Mouse (Mus musculus) MEL (cell line): ENCODE data around the gene Pde10a. TPM values are rescaled to one million over a fixed set of nuclear protein-coding genes. Genes with fewer than 3 reads are reported as not detected.

Experiments
- DNase-seq: peaks from one replicate; pipeline ENCODE4 v3.0.0; 2011; ENCODE audit warnings: low read depth, low spot score
- H3K27ac ChIP-seq: 2 replicates; pipeline ENCODE4 v1.5.1; 2012; ENCODE audit warnings: low read depth, mild to moderate bottlenecking, control low read depth, low read length, moderate library complexity; ENCODE audit not compliant: control insufficient read depth
- H3K27me3 ChIP-seq, 2 experiments: fragments of 150-350 bp in 1 of 2; sonication (generic) in 1 of 2; 2 replicates each; pipeline ENCODE4 v1.6.1; 2012; ENCODE audit warnings: low read length in 2 of 2, mild to moderate bottlenecking in 2 of 2, improper control_type of control experiment in 1 of 2, moderate library complexity in 1 of 2; ENCODE audit not compliant: insufficient read depth in 2 of 2, control insufficient read depth in 1 of 2
- H3K36me3 ChIP-seq, 2 experiments: 2 replicates each; pipeline ENCODE4 v1.6.1; 2012 to 2014; ENCODE audit warnings: low read length in 2 of 2, improper control_type of control experiment in 1 of 2, inconsistent platforms in 1 of 2, mild to moderate bottlenecking in 1 of 2; ENCODE audit not compliant: insufficient read depth in 2 of 2, control insufficient read depth in 1 of 2
- H3K4me1 ChIP-seq, 2 experiments: fragments of 150-350 bp in 1 of 2; sonication (generic) in 1 of 2; 2 replicates each; pipeline ENCODE4 v1.6.1; 2012; ENCODE audit warnings: low read length in 2 of 2, improper control_type of control experiment in 1 of 2, mild to moderate bottlenecking in 1 of 2; ENCODE audit not compliant: insufficient read depth in 2 of 2, control insufficient read depth in 1 of 2
- H3K4me3 ChIP-seq, 2 experiments: fragments of 150-350 bp in 1 of 2; sonication (generic) in 1 of 2; 2 replicates each; pipeline ENCODE4 v1.5.1; 2012; ENCODE audit warnings: low read depth in 2 of 2, low read length in 2 of 2, mild to moderate bottlenecking in 2 of 2, moderate library complexity in 2 of 2, control low read depth in 1 of 2, improper control_type of control experiment in 1 of 2; ENCODE audit not compliant: control insufficient read depth in 1 of 2, insufficient read depth in 1 of 2
- H3K79me2 ChIP-seq: 2 replicates; pipeline ENCODE4 v1.6.1; 2012; ENCODE audit warnings: mild to moderate bottlenecking, low read length, moderate library complexity; ENCODE audit not compliant: control insufficient read depth, poor library complexity, insufficient read depth
- H3K9ac ChIP-seq: 2 replicates; pipeline ENCODE4 v1.6.1; 2012; ENCODE audit warnings: low read depth, mild to moderate bottlenecking, control low read depth, low read length, moderate library complexity; ENCODE audit not compliant: control insufficient read depth, poor library complexity, severe bottlenecking
- H3K9me3 ChIP-seq: fragments of 150-350 bp; sonication (generic); replicated peaks from 2 replicates; pipeline ENCODE4 v1.6.1; 2012; ENCODE audit warnings: mild to moderate bottlenecking, low read length, improper control_type of control experiment, moderate library complexity; ENCODE audit not compliant: insufficient read depth
- CHD1 ChIP-seq: IDR thresholded peaks from 2 replicates; pipeline ENCODE4 v1.6.1; 2012; ENCODE audit warnings: low read depth, mild to moderate bottlenecking, inconsistent platforms, low read length, improper control_type of control experiment
- CHD2 ChIP-seq: IDR thresholded peaks from 2 replicates; pipeline ENCODE4 v1.6.1; 2011; ENCODE audit warnings: low read length, improper control_type of control experiment
- CTCF ChIP-seq, 3 experiments: IDR thresholded peaks in 2 of 3; conservative IDR thresholded peaks in 1 of 3; 2 replicates each; pipeline ENCODE4 v1.5.1; 2011 to 2012; ENCODE audit warnings: low read length in 3 of 3, low read depth in 2 of 3, mild to moderate bottlenecking in 2 of 3, improper control_type of control experiment in 1 of 3, inconsistent platforms in 1 of 3, mixed read lengths in 1 of 3, moderate library complexity in 1 of 3; ENCODE audit not compliant: control insufficient read depth in 1 of 3, insufficient read depth in 1 of 3, poor library complexity in 1 of 3, severe bottlenecking in 1 of 3
- ELF1 ChIP-seq: IDR thresholded peaks from 2 replicates; pipeline ENCODE4 v1.6.1; 2014; ENCODE audit warnings: low read depth, mild to moderate bottlenecking, inconsistent platforms, low read length, improper control_type of control experiment, moderate library complexity
- ETS1 ChIP-seq: IDR thresholded peaks from 2 replicates; pipeline ENCODE4 v1.6.1; 2012; ENCODE audit warnings: low read depth, mild to moderate bottlenecking, inconsistent platforms, low read length, improper control_type of control experiment, moderate library complexity
- HCFC1 ChIP-seq: IDR thresholded peaks from 2 replicates; pipeline ENCODE4 v1.6.1; 2012; ENCODE audit warnings: low read depth, mild to moderate bottlenecking, inconsistent platforms, low read length, improper control_type of control experiment, moderate library complexity
- JUND ChIP-seq: IDR thresholded peaks from 2 replicates; pipeline ENCODE4 v1.6.1; 2011; ENCODE audit warnings: low read depth, mild to moderate bottlenecking, improper control_type of control experiment, low read length
- MAX ChIP-seq: IDR thresholded peaks from 2 replicates; pipeline ENCODE4 v1.6.1; 2011; ENCODE audit warnings: low read length, improper control_type of control experiment
- MAZ ChIP-seq: IDR thresholded peaks from 2 replicates; pipeline ENCODE4 v1.6.1; 2012; ENCODE audit warnings: low read depth, mild to moderate bottlenecking, inconsistent platforms, low read length, improper control_type of control experiment
- MEF2A ChIP-seq: IDR thresholded peaks from 2 replicates; pipeline ENCODE4 v1.6.1; 2014; ENCODE audit warnings: low read depth, mild to moderate bottlenecking, inconsistent platforms, low read length, improper control_type of control experiment; ENCODE audit not compliant: poor library complexity, insufficient replicate concordance, severe bottlenecking; ENCODE audit errors: extremely low read depth
- MYB ChIP-seq: IDR thresholded peaks from 2 replicates; pipeline ENCODE4 v1.6.1; 2011; ENCODE audit warnings: mild to moderate bottlenecking, low read depth, low read length, improper control_type of control experiment
- NELFE ChIP-seq: IDR thresholded peaks from 2 replicates; pipeline ENCODE4 v1.6.1; 2011; ENCODE audit warnings: low read depth, low read length, improper control_type of control experiment
- POLR2A ChIP-seq, 2 experiments: IDR thresholded peaks; 2 replicates each; pipeline ENCODE4 v1.6.1; 2011 to 2012; ENCODE audit warnings: low read length in 2 of 2, mild to moderate bottlenecking in 2 of 2, control low read depth in 1 of 2, improper control_type of control experiment in 1 of 2, low read depth in 1 of 2, moderate library complexity in 1 of 2; ENCODE audit not compliant: control insufficient read depth in 1 of 2, insufficient read depth in 1 of 2, poor library complexity in 1 of 2
- POLR2AphosphoS5 ChIP-seq: IDR thresholded peaks from 2 replicates; pipeline ENCODE4 v1.6.1; 2012; ENCODE audit warnings: low read depth, borderline replicate concordance, mild to moderate bottlenecking, inconsistent platforms, low read length, moderate library complexity, mixed read lengths
- RCOR1 ChIP-seq: IDR thresholded peaks from 2 replicates; pipeline ENCODE4 v1.6.1; 2012; ENCODE audit warnings: low read depth, mild to moderate bottlenecking, inconsistent platforms, low read length, improper control_type of control experiment
- SMC3 ChIP-seq: IDR thresholded peaks from 2 replicates; pipeline ENCODE4 v1.6.1; 2011; ENCODE audit warnings: low read depth, low read length, improper control_type of control experiment
- TAL1 ChIP-seq: IDR thresholded peaks from 2 replicates; pipeline ENCODE4 v1.6.1; 2012; ENCODE audit warnings: mild to moderate bottlenecking, inconsistent platforms, low read length, moderate library complexity, mixed read lengths
- TBP ChIP-seq: IDR thresholded peaks from 2 replicates; pipeline ENCODE4 v1.8.0; 2011; ENCODE audit warnings: low read depth, low read length, improper control_type of control experiment
- UBTF ChIP-seq: IDR thresholded peaks from 2 replicates; pipeline ENCODE4 v1.6.1; 2012; ENCODE audit warnings: low read depth, mild to moderate bottlenecking, inconsistent platforms, low read length, improper control_type of control experiment, moderate library complexity, borderline replicate concordance; ENCODE audit not compliant: insufficient read depth
- USF2 ChIP-seq, 2 experiments: IDR thresholded peaks; 2 replicates each; pipeline ENCODE4 v1.6.1; 2011 to 2012; ENCODE audit warnings: improper control_type of control experiment in 2 of 2, low read length in 2 of 2, borderline replicate concordance in 1 of 2, inconsistent platforms in 1 of 2, low read depth in 1 of 2, mild to moderate bottlenecking in 1 of 2; ENCODE audit not compliant: insufficient read depth in 1 of 2
- ZKSCAN1 ChIP-seq: IDR thresholded peaks from 2 replicates; pipeline ENCODE4 v1.6.1; 2012; ENCODE audit warnings: low read depth, mild to moderate bottlenecking, inconsistent platforms, low read length, improper control_type of control experiment, moderate library complexity
- ZMIZ1 ChIP-seq: IDR thresholded peaks from 2 replicates; pipeline ENCODE4 v1.6.1; 2012; ENCODE audit warnings: low read depth, mild to moderate bottlenecking, inconsistent platforms, low read length, improper control_type of control experiment, moderate library complexity
- ZNF384 ChIP-seq: IDR thresholded peaks from 2 replicates; pipeline ENCODE4 v1.6.1; 2012; ENCODE audit warnings: low read depth, mild to moderate bottlenecking, inconsistent platforms, low read length, improper control_type of control experiment
- polyA plus RNA-seq, 2 experiments: library from polyadenylated mRNA; stranded (reverse) in 1 of 2; unstranded in 1 of 2; fragments of >175 nt in 1 of 2; fragments of >200 nt in 1 of 2; gene quantifications; 2 replicates each; pipeline versions ENCODE4 v1.2.1 to v1.2.4; 2012; ENCODE audit warnings: low replicate concordance in 2 of 2, low read depth in 1 of 2; ENCODE audit not compliant: insufficient read length in 2 of 2, insufficient read depth in 1 of 2, missing spikeins in 1 of 2
- total RNA-seq: library from RNA; depleted of rRNA; stranded (reverse); fragments of 300-350 nt; gene quantifications from 2 replicates; pipeline ENCODE4 v1.2.3, GENCODE M21; 2012

Gene Pde10a
- total and polyA plus RNA-seq, 3 experiments: 3.1 to 6.9 TPM; not detected in 1

GRCm38 (mm10) chr17:8499564-8500117 lies 25.5 kb upstream of the Pde10a start:
- Histone ChIP-seq H3K79me2 (no peaks in the 10 kb centered on the region), H3K27ac (no peak overlapping the region), H3K36me3 (peaks cover 0 to 5% of the 10 kb centered on the region in 2 experiments; a peak in 2 of 4 replicates), H3K4me1 (peaks cover 1 to 7% of the 10 kb centered on the region in 2 experiments; a peak in 3 of 4 replicates), H3K9me3 (no peaks in the 10 kb centered on the region), H3K9ac (no peak overlapping the region), H3K27me3 (no peaks in the 10 kb centered on the region), H3K4me3 (no peak overlapping the region)
- TF ChIP-seq POLR2A (IDR thresholded peaks at IDR 0.05; ENCODE audit: control insufficient read depth in 1 of 2, insufficient read depth in 1 of 2, low read depth in 1 of 2, low read length in 2 of 2, poor library complexity in 1 of 2) (no peak), HCFC1 (no peak), TBP (no peak), MYB (no peak), JUND (no peak), RCOR1 (no peak), UBTF (no peak), TAL1 (no peak), POLR2AphosphoS5 (no peak), MEF2A (no peak), CTCF (IDR thresholded peaks at IDR 0.05 in 2 of 3, conservative IDR thresholded peaks at IDR 0.05 in 1 of 3; ENCODE audit: control insufficient read depth in 1 of 3, insufficient read depth in 1 of 3, low read depth in 2 of 3, low read length in 3 of 3, poor library complexity in 1 of 3, severe bottlenecking in 1 of 3) (no peak), CHD1 (no peak), ZNF384 (no peak), SMC3 (no peak), ZKSCAN1 (no peak), ELF1 (no peak), MAX (no peak)
- no peak for DNase-seq

- Histone ChIP-seq H3K4me3 (no peak overlapping the region), H3K79me2 (no peaks in the 10 kb centered on the region; the same call in 1 of the 2 replicates), H3K36me3 (peaks cover 0 to 39% of the 10 kb centered on the region in 2 experiments; a peak in 2 of 4 replicates), H3K9ac (peak overlapping the region; percentile 32; the same call in 1 of the 2 replicates), H3K27ac (peak overlapping the region; percentile 33; the same call in 1 of the 2 replicates), H3K9me3 (no peaks in the 10 kb centered on the region), H3K27me3 (no peaks in the 10 kb centered on the region), H3K4me1 (peaks cover 9 to 38% of the 10 kb centered on the region in 2 experiments)
- DNase-seq: peak; percentile 43
- TF ChIP-seq RCOR1: no peak
- no peak for TF ChIP-seq CHD1
- TF ChIP-seq MAZ: no peak
- TF ChIP-seq CTCF (IDR thresholded peaks at IDR 0.05 in 2 of 3, conservative IDR thresholded peaks at IDR 0.05 in 1 of 3; ENCODE audit: control insufficient read depth in 1 of 3, insufficient read depth in 1 of 3, low read depth in 2 of 3, low read length in 3 of 3, poor library complexity in 1 of 3, severe bottlenecking in 1 of 3): no peak
- no peak for TF ChIP-seq ETS1
- TF ChIP-seq MYB: no peak
- TF ChIP-seq MAX: no peak
- TF ChIP-seq POLR2A (IDR thresholded peaks at IDR 0.05; ENCODE audit: control insufficient read depth in 1 of 2, insufficient read depth in 1 of 2, low read depth in 1 of 2, low read length in 2 of 2, poor library complexity in 1 of 2): no peak
- no peak for TF ChIP-seq TBP
- no peak for TF ChIP-seq USF2 (IDR thresholded peaks at IDR 0.05; ENCODE audit: borderline replicate concordance in 1 of 2, insufficient read depth in 1 of 2, low read depth in 1 of 2, low read length in 2 of 2)
- TF ChIP-seq JUND: no peak
- TF ChIP-seq MEF2A: no peak
- no peak for TF ChIP-seq NELFE
- no peak for TF ChIP-seq ZMIZ1
- no peak for TF ChIP-seq CHD2
Observed at GRCm38 (mm10) chr17:8504381-8504780, 20.8 kb upstream of the Pde10a start.
